Mouse (Mus musculus) brain, embryonic 18.5 days (tissue): ENCODE results near the gene Cops7b.

Experiments
- DNase-seq: peaks from one replicate; pipeline ENCODE4 v3.0.0-alpha.2; 2012; ENCODE audit warnings: low read depth, low spot score

Cops7b gene

GRCm38 (mm10) chr1:86657071-86657470 is 74.4 kb downstream of the Cops7b start:
- DNase-seq = no peak
